Mouse (Mus musculus) midbrain, embryonic 15.5 days (tissue): ENCODE measurements at regions not wholly inside any gene's neighbourhood (a gene's known extent, or its start where the extent isn't known, plus 50 kb on each side); places are given as distances from the start of the nearest gene placed in this dataset.

ENCODE experiments used
- ATAC-seq: fragments of 200-750 bp; cut with Nextera tagmentation; replicated peaks from 2 replicates; pipeline ENCODE4 v1.8.0; 2017; ENCODE audit warnings: moderate TSS enrichment
- H3K27ac ChIP-seq: fragments of 300-500 bp; sonication (generic); 2 replicates; pipeline ENCODE4 v1.5.1; 2015; ENCODE audit warnings: mild to moderate bottlenecking, inconsistent platforms
- H3K27me3 ChIP-seq: fragments of 300-500 bp; sonication (generic); replicated peaks from 2 replicates; pipeline ENCODE4 v1.6.1; 2015; ENCODE audit warnings: inconsistent platforms
- H3K36me3 ChIP-seq: fragments of 300-500 bp; sonication (generic); replicated peaks from 2 replicates; pipeline ENCODE4 v1.6.1; 2015; ENCODE audit warnings: inconsistent platforms
- H3K4me1 ChIP-seq: fragments of 300-500 bp; sonication (generic); 2 replicates; pipeline ENCODE4 v1.6.1; 2015; ENCODE audit warnings: inconsistent platforms
- H3K4me2 ChIP-seq: fragments of 300-500 bp; sonication (generic); 2 replicates; pipeline ENCODE4 v1.6.1; 2015; ENCODE audit warnings: inconsistent platforms, mild to moderate bottlenecking, moderate library complexity
- H3K4me3 ChIP-seq: fragments of 300-500 bp; sonication (generic); 2 replicates; pipeline ENCODE4 v1.5.1; 2015; ENCODE audit warnings: mild to moderate bottlenecking, inconsistent platforms
- H3K9ac ChIP-seq: fragments of 300-500 bp; sonication (generic); 2 replicates; pipeline ENCODE4 v1.6.1; 2015; ENCODE audit warnings: mild to moderate bottlenecking, inconsistent platforms
- H3K9me3 ChIP-seq: fragments of 300-500 bp; sonication (generic); 2 replicates; pipeline ENCODE4 v1.6.1; 2016; ENCODE audit warnings: inconsistent platforms
- WGBS: fragments of 180-500 bp; shearing (Covaris S2); methylation state at CpG from one replicate; pipeline ENCODE4 v1.1.7; 2015; ENCODE audit warnings: mixed read lengths; 5-methylcytosine and 5-hydroxymethylcytosine counted together

DNA sequence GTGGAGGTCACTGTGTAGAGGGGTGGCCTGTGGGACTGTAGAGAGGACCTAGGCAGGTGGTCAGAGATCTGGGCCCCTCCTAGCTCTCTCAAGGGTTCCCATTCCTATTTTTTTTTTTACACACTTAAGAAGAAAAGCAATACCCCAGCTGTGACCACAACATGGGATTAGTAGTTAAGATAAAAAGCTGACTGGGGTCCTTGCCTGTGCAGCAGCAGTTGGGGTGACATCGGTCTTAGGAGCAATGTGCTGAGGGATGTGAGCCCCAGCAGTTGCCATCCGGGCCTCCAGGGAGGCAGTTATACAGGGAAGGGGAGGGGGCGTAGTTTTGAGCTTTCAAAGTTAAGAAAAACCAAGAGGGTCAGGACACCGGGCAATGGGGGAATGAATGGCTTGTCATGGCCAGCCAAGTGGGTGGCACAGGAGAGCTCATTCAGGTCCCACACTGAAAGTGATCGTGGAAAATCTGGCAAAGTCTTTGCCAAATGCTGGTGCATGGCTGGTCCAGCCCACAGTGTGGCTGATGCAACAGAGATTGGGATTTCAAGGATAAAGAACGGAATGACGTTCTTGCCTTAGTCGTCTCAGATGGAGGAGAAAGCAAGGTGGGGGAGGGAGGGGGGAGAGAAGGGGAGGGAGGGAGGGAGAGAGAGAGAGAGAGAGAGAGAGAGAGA, 118.2 kb upstream of the 1600014C23Rik start:
- Histone ChIP-seq H3K4me3 (no peak overlapping the region), H3K27ac (no peak overlapping the region), H3K27me3 (no peaks in the 10 kb centered on the region), H3K36me3 (no peaks in the 10 kb centered on the region), H3K9me3 (no peaks in the 10 kb centered on the region), H3K4me1 (no peaks in the 10 kb centered on the region), H3K4me2 (no peak overlapping the region), H3K9ac (no peak overlapping the region)
- WGBS: 44% methylated on average over 8 of the region's 8 CpGs
- no peak for ATAC-seq

DNA sequence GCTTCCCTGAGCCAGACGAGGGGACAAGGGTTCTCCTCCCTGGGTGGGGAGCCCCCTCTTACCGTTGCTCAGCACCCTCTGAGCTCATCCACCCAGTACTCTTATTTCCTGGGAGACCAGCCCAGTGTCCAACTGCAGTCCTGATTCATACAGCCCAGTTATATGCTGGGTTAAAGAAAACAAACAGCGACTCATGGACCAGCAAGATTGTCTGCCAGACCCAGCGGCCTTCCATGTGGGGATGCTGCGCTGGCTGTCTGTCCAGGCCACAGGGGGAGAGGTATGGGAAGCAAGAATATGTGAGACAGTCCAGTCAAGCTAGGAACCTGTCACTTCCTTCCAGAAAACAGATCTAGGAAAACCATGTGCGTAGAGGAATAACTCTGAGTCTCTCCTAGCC, 117.3 kb upstream of the 1600014C23Rik start:
- Histone ChIP-seq H3K36me3 (no peaks in the 10 kb centered on the region), H3K9me3 (no peaks in the 10 kb centered on the region), H3K9ac (no peak overlapping the region), H3K27ac (no peak overlapping the region), H3K4me3 (no peak overlapping the region), H3K4me1 (no peaks in the 10 kb centered on the region), H3K4me2 (no peak overlapping the region), H3K27me3 (no peaks in the 10 kb centered on the region)
- 85% methylated on average over 6 of the region's 6 CpGs for WGBS
- ATAC-seq: no peak

DNA sequence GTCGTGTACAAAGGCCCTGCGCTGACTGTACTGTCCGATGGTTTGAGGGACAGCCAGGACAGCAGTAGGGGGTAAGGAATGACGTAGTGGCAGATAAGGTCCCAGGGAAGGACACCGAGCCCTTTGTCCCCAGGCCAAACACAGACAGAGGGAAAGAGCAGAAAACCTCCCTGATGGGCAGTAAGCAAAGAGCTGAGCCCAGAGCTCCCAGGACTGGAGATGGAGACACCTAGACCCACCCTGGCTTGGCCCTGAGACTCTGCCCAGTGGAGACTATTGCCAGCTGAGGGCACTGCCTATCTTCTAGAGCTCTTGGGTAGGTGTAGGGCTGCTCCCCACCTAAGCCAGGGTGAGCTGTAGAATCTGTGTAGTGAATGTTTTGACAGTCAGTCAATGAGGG, 116.5 kb upstream of the 1600014C23Rik start:
- H3K9me3 ChIP-seq: no peaks in the 10 kb centered on the region
- WGBS: 77% methylated on average over 5 of the region's 5 CpGs

DNA sequence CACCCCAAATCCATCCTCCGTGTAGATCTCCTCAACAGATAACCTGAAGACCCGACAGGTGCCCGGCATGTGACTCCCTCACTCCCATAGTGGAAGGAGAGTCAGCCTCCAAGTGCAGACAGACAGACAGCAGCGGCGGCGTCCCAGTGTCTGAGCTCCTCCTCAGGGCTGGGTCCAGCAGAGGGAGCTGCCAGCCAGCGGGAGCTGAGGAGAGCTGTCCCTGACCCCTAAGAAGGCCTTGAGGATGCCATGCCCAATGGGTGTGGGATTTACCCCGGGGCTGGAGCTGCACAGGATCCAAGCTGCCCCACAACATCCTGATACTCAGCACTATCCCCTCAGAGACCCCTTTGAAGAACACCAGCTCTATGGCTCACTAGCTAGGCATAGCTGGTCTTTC, 115.0 kb upstream of the 1600014C23Rik start:
- Histone ChIP-seq H3K27ac (no peak overlapping the region), H3K4me3 (no peak overlapping the region), H3K9ac (no peak overlapping the region), H3K36me3 (no peaks in the 10 kb centered on the region), H3K9me3 (no peaks in the 10 kb centered on the region), H3K4me2 (no peak overlapping the region), H3K27me3 (no peaks in the 10 kb centered on the region), H3K4me1 (no peaks in the 10 kb centered on the region)
- no peak for ATAC-seq
- WGBS: 26% methylated on average over 8 of the region's 8 CpGs

More for the DNA sequence above, 116.5 kb upstream of the 1600014C23Rik start:
- no peak overlapping the region for H3K9ac ChIP-seq
- no peak overlapping the region for H3K27ac ChIP-seq
- H3K4me1 ChIP-seq: no peaks in the 10 kb centered on the region
- H3K36me3 ChIP-seq: no peaks in the 10 kb centered on the region
- ATAC-seq: no peak
- no peak overlapping the region for H3K4me2 ChIP-seq
- H3K4me3 ChIP-seq: no peak overlapping the region
- no peaks in the 10 kb centered on the region for H3K27me3 ChIP-seq

DNA sequence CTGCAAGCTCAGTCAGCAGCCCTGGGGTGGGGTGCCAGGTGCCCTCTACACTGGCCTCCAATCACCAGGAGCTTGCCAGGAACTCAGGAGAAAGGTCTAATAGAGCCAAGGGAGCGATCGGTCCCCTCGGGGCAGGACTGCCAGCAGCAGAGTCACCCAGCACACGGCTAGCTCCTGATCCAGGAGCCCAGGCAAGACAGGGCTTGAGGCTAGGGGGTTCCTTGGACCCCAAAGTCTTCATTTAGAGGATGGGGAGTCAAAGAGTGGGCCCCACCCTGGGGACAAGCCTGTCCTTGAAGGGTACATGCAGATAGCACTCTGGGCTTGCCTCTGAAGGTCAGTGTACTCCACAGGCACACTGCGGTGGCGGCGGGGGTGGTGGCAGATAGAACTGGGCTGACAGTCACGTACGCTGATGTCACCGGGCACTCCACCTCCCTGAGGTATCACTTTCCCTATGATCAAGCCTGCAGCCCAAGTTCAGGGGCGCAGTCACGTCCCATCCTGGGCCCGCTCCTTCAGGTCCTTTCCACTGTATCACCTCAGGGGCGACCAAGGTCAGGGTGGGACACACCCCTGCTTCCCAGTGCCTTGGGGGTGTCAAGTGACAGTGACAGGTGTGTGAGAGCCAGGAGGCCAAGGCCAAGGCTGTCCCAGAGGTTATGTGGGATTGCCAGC, 114.2 kb upstream of the 1600014C23Rik start:
- no peaks in the 10 kb centered on the region for H3K36me3 ChIP-seq
- WGBS: 93% methylated on average over 14 of the region's 14 CpGs
- no peak for ATAC-seq

DNA sequence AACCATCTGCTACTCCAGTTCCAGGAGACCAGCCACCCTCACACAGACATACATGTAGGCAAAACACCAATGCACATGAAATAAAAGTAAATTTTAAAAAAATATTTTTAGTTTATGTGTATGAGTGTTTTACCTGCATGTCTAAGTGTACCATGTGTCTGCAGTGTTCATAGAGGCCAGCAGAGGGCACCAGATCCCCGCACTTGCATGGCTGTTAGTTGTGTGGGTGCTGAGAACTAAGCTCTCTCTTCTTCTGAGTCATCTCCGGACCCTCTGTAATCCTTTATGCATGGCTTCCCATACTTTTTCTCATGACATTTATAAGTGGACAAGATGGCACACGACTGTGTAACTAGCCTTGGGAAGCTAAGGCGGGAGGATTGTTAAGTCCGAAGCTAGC, 112.2 kb upstream of the 1600014C23Rik start:
- WGBS: 90% methylated on average over 5 of the region's 5 CpGs

More for the DNA sequence above, 114.2 kb upstream of the 1600014C23Rik start:
- no peak overlapping the region for H3K4me3 ChIP-seq
- no peaks in the 10 kb centered on the region for H3K27me3 ChIP-seq
- H3K4me1 ChIP-seq: no peaks in the 10 kb centered on the region
- no peak overlapping the region for H3K9ac ChIP-seq
- H3K27ac ChIP-seq: no peak overlapping the region
- H3K9me3 ChIP-seq: no peaks in the 10 kb centered on the region
- H3K4me2 ChIP-seq: no peak overlapping the region

DNA sequence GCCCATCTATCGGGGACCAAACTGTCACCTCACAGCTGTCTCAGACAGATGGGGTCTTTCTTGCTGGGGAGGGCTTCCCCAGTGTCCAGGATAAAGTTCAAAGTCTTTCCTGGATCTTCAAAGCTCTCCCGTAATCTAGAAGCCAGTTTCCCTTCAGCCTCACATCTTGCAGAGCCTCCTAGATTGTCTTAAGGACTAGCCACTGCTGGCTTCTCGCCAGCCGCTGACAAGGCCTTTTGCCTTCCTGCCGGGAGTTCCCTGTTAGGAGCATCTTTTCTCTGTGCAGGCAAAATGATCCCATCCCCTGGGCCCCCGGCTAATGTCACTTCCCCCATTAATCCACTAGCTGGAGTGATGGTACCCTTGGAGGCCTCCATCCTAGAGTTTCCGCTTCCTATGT, 103.1 kb upstream of the 1600014C23Rik start:
- H3K27ac ChIP-seq: no peak overlapping the region
- H3K27me3 ChIP-seq: no peaks in the 10 kb centered on the region
- no peaks in the 10 kb centered on the region for H3K36me3 ChIP-seq
- H3K4me2 ChIP-seq: no peak overlapping the region
- no peak for ATAC-seq
- H3K4me3 ChIP-seq: no peak overlapping the region
- no peak overlapping the region for H3K9ac ChIP-seq
- no peaks in the 10 kb centered on the region for H3K9me3 ChIP-seq
- 0 out of 2 replicates have a peak, but pooled peaks cover 2% of the 10 kb centered on the region for H3K4me1 ChIP-seq
- WGBS: 50% methylated on average over 7 of the region's 7 CpGs

More for the DNA sequence above, 112.2 kb upstream of the 1600014C23Rik start:
- no peak overlapping the region for H3K4me2 ChIP-seq
- no peaks in the 10 kb centered on the region for H3K9me3 ChIP-seq
- H3K4me1 ChIP-seq: no peaks in the 10 kb centered on the region
- H3K27me3 ChIP-seq: no peaks in the 10 kb centered on the region
- H3K36me3 ChIP-seq: no peaks in the 10 kb centered on the region
- ATAC-seq: no peak
- H3K4me3 ChIP-seq: no peak overlapping the region
- H3K27ac ChIP-seq: no peak overlapping the region
- no peak overlapping the region for H3K9ac ChIP-seq

DNA sequence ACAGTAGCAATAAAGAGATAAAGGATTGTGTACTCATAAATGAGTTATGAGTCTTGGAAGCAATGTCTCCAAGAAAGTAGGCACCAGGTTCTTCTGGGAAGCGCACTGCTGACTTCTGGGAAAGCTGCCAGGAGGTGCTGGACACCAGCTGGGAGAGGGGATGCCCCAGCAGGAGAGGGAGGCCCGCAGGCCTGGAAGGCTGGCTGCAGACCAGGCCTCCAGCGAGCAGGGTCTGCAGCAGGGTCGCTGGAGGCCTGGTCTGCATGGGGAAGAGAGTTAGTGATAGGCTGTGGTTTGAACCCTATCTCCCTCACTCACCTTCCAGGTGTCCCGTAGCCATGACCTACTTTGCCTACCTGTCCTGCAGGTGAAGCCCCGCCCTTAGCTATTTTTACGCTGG, 102.6 kb upstream of the 1600014C23Rik start:
- no peaks in the 10 kb centered on the region for H3K36me3 ChIP-seq
- H3K4me1 ChIP-seq: 0 out of 2 replicates have a peak, but pooled peaks cover 2% of the 10 kb centered on the region
- no peak overlapping the region for H3K4me2 ChIP-seq
- no peak overlapping the region for H3K4me3 ChIP-seq
- H3K9me3 ChIP-seq: no peaks in the 10 kb centered on the region
- ATAC-seq: no peak
- no peak overlapping the region for H3K9ac ChIP-seq
- 67% methylated on average over 7 of the region's 7 CpGs for WGBS
- no peaks in the 10 kb centered on the region for H3K27me3 ChIP-seq
- H3K27ac ChIP-seq: no peak overlapping the region

DNA sequence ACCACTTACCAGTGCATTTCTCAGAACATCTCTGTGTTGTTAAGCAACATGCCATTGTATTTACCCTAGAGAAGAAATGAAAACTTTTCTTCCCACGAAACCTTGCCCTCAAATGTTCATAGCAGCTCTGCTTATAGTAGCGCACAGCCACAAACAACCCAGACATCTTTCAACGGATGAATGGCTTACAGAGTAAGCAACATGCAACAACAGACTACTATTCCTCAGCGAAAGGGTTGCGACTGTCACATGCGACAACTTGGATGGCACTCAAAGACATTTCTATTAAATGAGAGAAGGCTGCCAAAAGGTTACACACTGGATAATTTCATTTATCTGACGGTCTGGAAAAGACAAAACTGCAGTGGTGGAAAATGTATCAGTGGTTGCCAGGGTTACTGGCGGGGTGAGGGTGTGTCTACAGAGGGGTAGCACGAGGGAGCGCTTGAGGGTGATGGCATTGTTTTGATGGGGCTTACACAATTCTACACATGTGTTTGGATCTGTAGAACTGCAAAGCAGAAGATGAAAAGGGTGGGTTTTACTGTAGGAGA, 101.0 kb upstream of the 1600014C23Rik start:
- no peaks in the 10 kb centered on the region; the same call in 1 of the 2 replicates for H3K9me3 ChIP-seq
- no peak overlapping the region for H3K4me3 ChIP-seq
- no peak for ATAC-seq
- no peaks in the 10 kb centered on the region for H3K27me3 ChIP-seq
- H3K4me1 ChIP-seq: 0 out of 2 replicates have a peak, but pooled peaks cover 2% of the 10 kb centered on the region
- H3K9ac ChIP-seq: no peak overlapping the region
- WGBS: 66% methylated on average over 10 of the region's 10 CpGs
- H3K4me2 ChIP-seq: no peak overlapping the region
- no peaks in the 10 kb centered on the region for H3K36me3 ChIP-seq
- H3K27ac ChIP-seq: no peak overlapping the region

DNA sequence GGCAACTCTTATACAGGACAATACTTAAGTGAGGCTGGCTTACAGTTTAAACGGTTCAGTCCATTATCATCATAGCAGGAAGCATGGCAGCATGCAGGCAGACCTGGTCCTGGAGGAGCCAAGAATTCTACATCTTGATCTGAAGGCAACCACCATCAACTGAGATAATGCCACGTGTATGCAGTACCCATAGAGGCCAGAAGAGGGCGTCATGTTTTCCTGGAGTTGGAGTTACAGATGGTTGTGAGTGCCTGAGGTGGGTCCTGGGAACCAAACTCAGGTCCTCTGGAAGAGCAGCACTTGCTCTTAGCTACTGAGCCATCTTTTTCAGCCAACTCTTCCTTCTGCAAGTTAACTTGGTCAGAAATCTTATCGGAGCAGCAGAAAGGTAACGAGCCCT, 96.7 kb upstream of the 1600014C23Rik start:
- no peak overlapping the region for H3K4me2 ChIP-seq
- no peak for ATAC-seq
- H3K4me3 ChIP-seq: no peak overlapping the region
- H3K36me3 ChIP-seq: no peaks in the 10 kb centered on the region
- no peaks in the 10 kb centered on the region; the same call in 1 of the 2 replicates for H3K9me3 ChIP-seq
- 87% methylated on average over 5 of the region's 5 CpGs for WGBS
- H3K9ac ChIP-seq: no peak overlapping the region
- H3K4me1 ChIP-seq: peaks cover 3% of the 10 kb centered on the region; the same call in 1 of the 2 replicates
- no peaks in the 10 kb centered on the region for H3K27me3 ChIP-seq
- no peak overlapping the region for H3K27ac ChIP-seq

DNA sequence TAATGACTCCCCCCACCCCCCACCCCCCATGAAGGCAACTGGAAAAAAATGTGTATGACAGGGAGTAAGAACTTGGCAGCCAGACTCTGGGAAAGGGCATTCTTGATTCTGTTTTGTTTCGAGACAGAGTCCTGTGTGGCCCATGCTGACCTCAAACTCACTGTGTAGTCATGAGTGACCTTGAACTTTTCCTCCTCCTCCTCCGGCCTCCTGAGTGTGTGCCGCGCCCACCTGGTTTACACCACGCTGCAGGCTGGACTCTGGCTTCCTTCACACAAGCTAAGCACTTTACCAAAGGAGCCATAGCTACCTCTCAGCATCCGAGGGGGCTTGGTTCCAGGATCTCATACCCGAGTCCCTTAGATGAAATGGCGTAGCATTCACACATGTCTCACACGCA, 95.9 kb upstream of the 1600014C23Rik start:
- Histone ChIP-seq H3K4me2 (no peak overlapping the region), H3K4me3 (no peak overlapping the region), H3K27me3 (no peaks in the 10 kb centered on the region), H3K36me3 (no peaks in the 10 kb centered on the region), H3K9ac (no peak overlapping the region), H3K27ac (no peak overlapping the region), H3K9me3 (no peaks in the 10 kb centered on the region; the same call in 1 of the 2 replicates), H3K4me1 (peaks cover 5% of the 10 kb centered on the region; the same call in 1 of the 2 replicates)
- no peak for ATAC-seq
- WGBS: 94% methylated on average over 9 of the region's 9 CpGs

DNA sequence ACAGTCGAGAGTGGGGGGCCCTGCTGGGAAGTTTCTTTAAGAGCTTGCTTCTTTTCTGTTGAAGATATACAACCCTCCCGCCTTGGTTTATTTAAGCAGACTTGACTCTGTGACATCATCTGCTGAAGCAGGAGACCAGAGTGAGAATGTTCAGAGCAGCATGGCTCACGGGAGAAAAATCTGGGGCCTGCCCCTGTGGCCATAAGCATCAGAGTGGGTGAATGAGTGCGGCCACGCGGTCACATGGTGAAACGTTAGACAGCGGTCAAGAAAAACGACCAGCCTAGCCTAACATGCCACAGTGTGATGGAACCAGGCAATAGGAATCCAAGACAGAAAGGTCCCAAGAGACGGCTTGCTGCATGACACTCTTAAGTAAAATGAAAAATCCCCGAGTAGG, 95.2 kb upstream of the 1600014C23Rik start:
- 82% methylated on average over 11 of the region's 11 CpGs for WGBS
- no peak overlapping the region for H3K4me2 ChIP-seq
- no peaks in the 10 kb centered on the region for H3K27me3 ChIP-seq
- no peak for ATAC-seq
- peaks cover 5% of the 10 kb centered on the region; the same call in 1 of the 2 replicates for H3K4me1 ChIP-seq
- no peak overlapping the region for H3K27ac ChIP-seq
- no peaks in the 10 kb centered on the region for H3K36me3 ChIP-seq
- no peak overlapping the region for H3K9ac ChIP-seq
- no peak overlapping the region for H3K4me3 ChIP-seq
- no peaks in the 10 kb centered on the region; the same call in 1 of the 2 replicates for H3K9me3 ChIP-seq
